Mouse (Mus musculus): ENCODE data around the gene Fggy. TPM values are rescaled to one million over a fixed set of nuclear protein-coding genes. Genes with fewer than 3 reads are reported as not detected.

The Fggy gene
- total RNA-seq (2021) (1 to 10 TPM; 7.4 to 9.7 TPM), polyA plus RNA-seq (2012; rRNA removed) (3.8 and 7.4 TPM in 2 replicates)
- long read RNA-seq, transcript Fggy-202 (16 exons, 1,891 nt) = major isoform, 6 of 9 reads
- long read RNA-seq, partial matches to known transcripts = 0 of 9 reads
- long read RNA-seq, other reads (novel, unspliced or antisense) = 3 of 9 reads

DNA sequence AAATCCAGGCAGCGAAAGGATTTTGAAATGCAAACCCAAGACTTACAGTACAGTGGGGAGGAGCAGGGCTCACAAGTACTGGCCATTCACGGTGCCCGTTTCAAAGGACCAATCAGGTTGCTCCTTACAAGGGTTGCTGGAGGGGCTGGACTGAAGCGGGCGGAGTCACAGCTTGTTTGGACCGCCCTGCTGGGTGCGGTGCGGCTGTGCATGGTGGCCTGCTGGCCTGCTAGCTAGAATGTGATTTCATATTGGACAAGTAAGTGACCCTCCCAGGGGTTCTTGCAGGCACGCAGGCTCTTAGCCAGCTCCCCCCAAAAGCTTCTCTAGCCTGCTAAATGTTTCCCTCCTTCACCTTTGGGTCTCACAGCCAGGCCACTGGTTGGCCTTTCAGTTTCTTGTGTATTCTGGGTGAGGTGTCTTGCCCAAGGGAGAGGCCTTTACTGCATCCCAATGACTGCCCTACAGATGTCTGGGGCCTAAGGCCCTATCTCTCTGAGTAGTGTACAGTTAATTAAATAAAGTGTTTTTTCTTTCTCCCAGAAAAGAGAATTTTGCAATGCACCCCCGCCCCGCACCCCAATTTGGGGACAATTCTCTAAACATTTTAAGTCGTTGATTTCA is at the start of gene Fggy:
Fggy (plus strand) TSS at position 175 of the 624 bp plus-strand sequence.
- intact Hi-C loops (cut with DNase I) = loop anchor here (5.0 kb wide), 5 partner anchors 70 to 395 kb away; no protein-coding TSS in a partner anchor
- WGBS = 23% methylated on average over 12 of the region's 12 CpGs
- Histone ChIP-seq H3K27ac (peak within 1 kb of the TSS; percentile 89), H3K79me2 (replicated peaks; ENCODE audit: control insufficient read depth, insufficient read depth, low read length) (no peaks in the 10 kb centered on the region), H3K9ac (ENCODE audit: low read depth, low read length) (peak within 1 kb of the TSS; percentile 72), H3K36me3 (ENCODE audit: control insufficient read depth, insufficient read depth, low read length) (peaks cover 5% of the 10 kb centered on the region; the same call in 1 of the 2 replicates), H3K27me3 (ENCODE audit: control insufficient read depth, insufficient read depth, low read length) (no peaks in the 10 kb centered on the region), H3K4me3 (peak within 1 kb of the TSS; percentile 56), H3K4me1 (ENCODE audit: control insufficient read depth, insufficient read depth, low read length) (no peaks in the 10 kb centered on the region; the same call in 1 of the 2 replicates)
- DNase-seq = peak; percentile 97 to 99
- peak; percentile 88 for TF ChIP-seq POLR2A (IDR thresholded peaks at IDR 0.05; ENCODE audit: insufficient read depth, low read depth, low read length)
- peak; percentile 58 for TF ChIP-seq CTCF (IDR thresholded peaks at IDR 0.05)
- TF ChIP-seq EP300 (IDR thresholded peaks at IDR 0.05; ENCODE audit: insufficient read depth, low read depth, low read length) = no peak

DNA sequence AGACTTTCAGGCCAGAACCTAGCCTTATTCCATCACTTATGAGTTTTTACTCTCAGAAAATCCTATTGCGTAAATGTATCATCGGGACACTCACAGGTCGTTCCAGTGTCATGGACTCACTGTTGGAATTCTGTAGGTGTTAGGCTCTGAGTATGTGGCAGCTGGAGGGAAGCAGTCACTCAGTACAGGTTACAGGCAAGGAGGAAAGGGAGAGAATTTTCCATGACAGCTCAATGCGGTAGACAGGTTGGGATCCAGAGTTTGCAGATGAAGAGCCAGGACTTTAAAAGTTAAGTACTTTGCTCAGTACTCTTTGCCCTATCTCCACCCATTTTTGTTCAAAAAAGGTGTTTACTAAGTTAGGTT is 49.4 kb upstream of the Fggy start:
- 92% methylated on average over 4 of the region's 4 CpGs for WGBS

DNA sequence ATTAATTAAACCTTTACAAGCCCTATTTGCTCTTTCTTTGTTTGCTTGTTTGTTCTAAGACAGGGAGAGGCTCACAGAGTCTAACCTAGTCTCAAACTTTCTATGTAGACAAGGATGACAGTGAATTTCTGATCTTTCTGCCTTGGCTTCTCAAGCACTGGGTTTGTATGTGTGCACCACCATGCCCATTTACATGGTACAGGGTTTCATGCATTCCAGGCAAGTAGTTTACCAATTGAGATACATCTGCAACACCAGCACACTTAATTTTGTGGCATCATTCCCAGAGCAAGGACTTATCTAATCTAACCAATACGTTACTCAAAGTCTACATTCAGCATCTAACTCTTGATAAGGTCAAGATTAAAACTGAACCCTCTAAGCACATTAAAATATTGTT is 38.9 kb upstream of the Fggy start:
- H3K4me3 ChIP-seq = no peak overlapping the region
- H3K9ac ChIP-seq (ENCODE audit: low read depth, low read length) = no peak overlapping the region
- no peaks in the 10 kb centered on the region for H3K36me3 ChIP-seq (ENCODE audit: control insufficient read depth, insufficient read depth, low read length)
- intact Hi-C loops (cut with DNase I) = no loop called here
- H3K27ac ChIP-seq = no peak overlapping the region
- no peaks in the 10 kb centered on the region for H3K79me2 ChIP-seq (replicated peaks; ENCODE audit: control insufficient read depth, insufficient read depth, low read length)
- no peak for TF ChIP-seq POLR2A (IDR thresholded peaks at IDR 0.05; ENCODE audit: insufficient read depth, low read depth, low read length)
- TF ChIP-seq CTCF (IDR thresholded peaks at IDR 0.05) = no peak
- no peak for TF ChIP-seq EP300 (IDR thresholded peaks at IDR 0.05; ENCODE audit: insufficient read depth, low read depth, low read length)
- no peaks in the 10 kb centered on the region for H3K4me1 ChIP-seq (ENCODE audit: control insufficient read depth, insufficient read depth, low read length)
- DNase-seq = no peak
- WGBS = 42% methylated on average over 1 of the region's 1 CpGs
- H3K27me3 ChIP-seq (ENCODE audit: control insufficient read depth, insufficient read depth, low read length) = no peaks in the 10 kb centered on the region

More for the DNA sequence above, 49.4 kb upstream of the Fggy start:
- Histone ChIP-seq H3K79me2 (replicated peaks; ENCODE audit: control insufficient read depth, insufficient read depth, low read length) (no peaks in the 10 kb centered on the region), H3K27me3 (ENCODE audit: control insufficient read depth, insufficient read depth, low read length) (no peaks in the 10 kb centered on the region), H3K27ac (no peak overlapping the region), H3K36me3 (ENCODE audit: control insufficient read depth, insufficient read depth, low read length) (no peaks in the 10 kb centered on the region), H3K4me3 (no peak overlapping the region), H3K9ac (ENCODE audit: low read depth, low read length) (no peak overlapping the region), H3K4me1 (ENCODE audit: control insufficient read depth, insufficient read depth, low read length) (no peaks in the 10 kb centered on the region)
- TF ChIP-seq CTCF (IDR thresholded peaks at IDR 0.05) = no peak
- no peak for TF ChIP-seq POLR2A (IDR thresholded peaks at IDR 0.05; ENCODE audit: insufficient read depth, low read depth, low read length)
- TF ChIP-seq EP300 (IDR thresholded peaks at IDR 0.05; ENCODE audit: insufficient read depth, low read depth, low read length) = no peak
- intact Hi-C loops (cut with DNase I) = no loop called here
- no peak for DNase-seq

DNA sequence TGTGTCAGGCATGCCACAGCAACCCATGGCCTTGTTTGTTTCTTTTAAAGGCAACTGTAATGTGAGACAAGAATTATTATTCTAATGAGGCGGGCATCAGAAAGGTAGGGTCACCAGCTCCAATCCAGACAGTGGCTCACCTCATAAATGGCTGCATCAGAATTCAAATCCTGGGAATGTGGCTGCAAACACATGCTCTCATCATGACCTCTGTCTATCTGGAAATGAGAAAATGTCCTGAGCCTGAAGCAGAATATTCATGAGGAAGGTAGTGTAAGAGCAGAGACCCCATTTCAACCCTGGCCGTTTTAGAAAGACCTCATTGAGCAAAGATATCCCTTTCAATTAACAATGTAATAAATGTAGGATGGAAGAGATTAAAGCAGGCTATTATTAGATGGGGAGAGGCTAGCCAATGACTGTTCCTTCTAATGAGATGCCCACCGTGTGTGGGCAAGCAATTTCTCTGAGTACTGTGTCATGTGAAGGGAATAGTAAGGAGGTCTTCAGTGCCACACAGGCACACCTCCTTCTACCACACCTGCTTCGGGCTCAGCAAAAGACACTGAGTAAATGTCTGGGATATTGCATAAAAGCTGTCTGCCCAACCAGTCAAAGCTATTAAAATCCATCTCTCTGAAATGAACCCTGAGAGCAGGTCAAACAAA is 37.2 kb upstream of the Fggy start:
- no peaks in the 10 kb centered on the region for H3K36me3 ChIP-seq (ENCODE audit: control insufficient read depth, insufficient read depth, low read length)
- H3K27ac ChIP-seq = no peak overlapping the region
- H3K9ac ChIP-seq (ENCODE audit: low read depth, low read length) = no peak overlapping the region
- H3K4me3 ChIP-seq = no peak overlapping the region
- TF ChIP-seq CTCF (IDR thresholded peaks at IDR 0.05) (no peak), POLR2A (IDR thresholded peaks at IDR 0.05; ENCODE audit: insufficient read depth, low read depth, low read length) (no peak), EP300 (IDR thresholded peaks at IDR 0.05; ENCODE audit: insufficient read depth, low read depth, low read length) (no peak)
- no peaks in the 10 kb centered on the region for H3K79me2 ChIP-seq (replicated peaks; ENCODE audit: control insufficient read depth, insufficient read depth, low read length)
- WGBS = 76% methylated on average over 4 of the region's 4 CpGs
- no peak for DNase-seq
- intact Hi-C loops (cut with DNase I) = no loop called here
- no peaks in the 10 kb centered on the region for H3K4me1 ChIP-seq (ENCODE audit: control insufficient read depth, insufficient read depth, low read length)
- H3K27me3 ChIP-seq (ENCODE audit: control insufficient read depth, insufficient read depth, low read length) = no peaks in the 10 kb centered on the region

DNA sequence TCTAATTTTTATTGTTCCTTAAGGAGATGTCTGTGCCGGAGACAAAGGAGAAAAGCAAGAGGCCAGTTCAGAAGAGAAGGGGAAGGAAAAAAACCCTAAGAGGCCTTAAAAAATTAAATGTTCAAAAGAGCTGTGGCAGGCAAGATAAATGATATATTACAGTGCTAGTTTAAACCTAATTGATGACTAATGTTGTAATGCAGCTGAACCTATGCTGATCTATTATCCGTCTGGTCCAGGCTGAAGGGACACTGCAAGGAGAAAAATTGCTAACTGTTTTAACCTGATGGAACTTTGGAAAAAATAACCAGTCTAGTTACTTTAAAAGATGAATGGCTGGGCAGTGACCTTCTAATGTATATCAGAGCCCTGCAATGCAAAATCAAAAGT is 36.7 kb upstream of the Fggy start:
- no peak overlapping the region for H3K27ac ChIP-seq
- no peak overlapping the region for H3K4me3 ChIP-seq
- DNase-seq = no peak
- H3K79me2 ChIP-seq (replicated peaks; ENCODE audit: control insufficient read depth, insufficient read depth, low read length) = no peaks in the 10 kb centered on the region
- intact Hi-C loops (cut with DNase I) = no loop called here
- no peak for TF ChIP-seq CTCF (IDR thresholded peaks at IDR 0.05)
- no peak for TF ChIP-seq EP300 (IDR thresholded peaks at IDR 0.05; ENCODE audit: insufficient read depth, low read depth, low read length)
- no peak for TF ChIP-seq POLR2A (IDR thresholded peaks at IDR 0.05; ENCODE audit: insufficient read depth, low read depth, low read length)
- WGBS = 93% methylated on average over 2 of the region's 2 CpGs
- H3K27me3 ChIP-seq (ENCODE audit: control insufficient read depth, insufficient read depth, low read length) = no peaks in the 10 kb centered on the region
- H3K9ac ChIP-seq (ENCODE audit: low read depth, low read length) = no peak overlapping the region
- H3K4me1 ChIP-seq (ENCODE audit: control insufficient read depth, insufficient read depth, low read length) = no peaks in the 10 kb centered on the region
- no peaks in the 10 kb centered on the region for H3K36me3 ChIP-seq (ENCODE audit: control insufficient read depth, insufficient read depth, low read length)

DNA sequence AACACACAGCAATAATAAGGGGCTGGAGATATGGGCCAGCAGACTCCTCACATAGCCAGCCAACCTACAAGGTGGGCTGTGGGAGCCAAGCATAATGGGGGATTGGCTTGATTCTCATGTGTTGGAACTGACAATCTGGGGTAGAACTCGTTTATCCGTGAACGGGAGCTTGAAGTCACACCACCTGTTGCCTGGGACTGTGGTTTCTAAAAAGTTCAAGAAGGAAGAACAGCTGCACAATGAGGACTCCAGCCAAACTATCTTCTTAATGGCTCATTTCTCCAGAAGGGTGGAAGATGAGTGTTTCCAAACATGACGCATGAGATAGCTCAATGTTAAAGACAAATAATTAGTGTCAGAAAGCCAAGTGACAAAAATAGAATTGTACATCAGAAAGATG is 30.7 kb upstream of the Fggy start:
- Histone ChIP-seq H3K36me3 (ENCODE audit: control insufficient read depth, insufficient read depth, low read length) (no peaks in the 10 kb centered on the region), H3K27ac (no peak overlapping the region), H3K9ac (ENCODE audit: low read depth, low read length) (no peak overlapping the region), H3K79me2 (replicated peaks; ENCODE audit: control insufficient read depth, insufficient read depth, low read length) (no peaks in the 10 kb centered on the region), H3K27me3 (ENCODE audit: control insufficient read depth, insufficient read depth, low read length) (no peaks in the 10 kb centered on the region), H3K4me1 (ENCODE audit: control insufficient read depth, insufficient read depth, low read length) (no peaks in the 10 kb centered on the region), H3K4me3 (no peak overlapping the region)
- intact Hi-C loops (cut with DNase I) = no loop called here
- peak in 1 of 2 experiments; percentile 7 for DNase-seq
- WGBS = 76% methylated on average over 4 of the region's 4 CpGs
- no peak for TF ChIP-seq POLR2A (IDR thresholded peaks at IDR 0.05; ENCODE audit: insufficient read depth, low read depth, low read length)
- TF ChIP-seq CTCF (IDR thresholded peaks at IDR 0.05) = no peak
- no peak for TF ChIP-seq EP300 (IDR thresholded peaks at IDR 0.05; ENCODE audit: insufficient read depth, low read depth, low read length)
